Mouse (Mus musculus) embryonic facial prominence, embryonic 11.5 days (tissue): ENCODE data around the gene Ddx54. TPM values are rescaled to one million over a fixed set of nuclear protein-coding genes. Genes with fewer than 3 reads are reported as not detected.

Source experiments
- ATAC-seq: fragments of 200-750 bp; cut with Nextera tagmentation; replicated peaks from 2 replicates; pipeline ENCODE4 v1.8.0; 2017; ENCODE audit warnings: low read depth; ENCODE audit not compliant: insufficient number of reproducible peaks, low FRiP score, low TSS enrichment
- DNase-seq: peaks from one replicate; pipeline ENCODE4 v3.0.0-alpha.2; 2015; ENCODE audit warnings: low spot score
- H3K27ac ChIP-seq: fragments of 300-500 bp; sonication (generic); replicated peaks from 2 replicates; pipeline ENCODE4 v1.5.1; 2014; ENCODE audit warnings: mild to moderate bottlenecking, low read depth, low read length, control low read depth
- H3K27me3 ChIP-seq: fragments of 300-500 bp; sonication (generic); 2 replicates; pipeline ENCODE4 v1.6.1; 2014; ENCODE audit warnings: mild to moderate bottlenecking, low read length, moderate library complexity, mixed read lengths; ENCODE audit not compliant: control insufficient read depth, insufficient read depth
- H3K36me3 ChIP-seq: fragments of 300-500 bp; sonication (generic); replicated peaks from 2 replicates; pipeline ENCODE4 v1.6.1; 2014; ENCODE audit warnings: low read depth, mild to moderate bottlenecking, low read length, moderate library complexity, mixed read lengths; ENCODE audit not compliant: control insufficient read depth, insufficient read depth
- H3K4me1 ChIP-seq: fragments of 300-500 bp; sonication (generic); 2 replicates; pipeline ENCODE4 v1.6.1; 2014; ENCODE audit warnings: low read length, mixed read lengths; ENCODE audit not compliant: control insufficient read depth, insufficient read depth
- H3K4me2 ChIP-seq: fragments of 300-500 bp; sonication (generic); 2 replicates; pipeline ENCODE4 v1.6.1; 2014; ENCODE audit warnings: low read depth, mild to moderate bottlenecking, control low read depth, low read length, moderate library complexity
- H3K4me3 ChIP-seq: fragments of 300-500 bp; sonication (generic); 2 replicates; pipeline ENCODE4 v1.5.1; 2014; ENCODE audit warnings: low read depth, low read length, control low read depth
- H3K9ac ChIP-seq: fragments of 300-500 bp; sonication (generic); replicated peaks from 2 replicates; pipeline ENCODE4 v1.6.1; 2014; ENCODE audit warnings: mild to moderate bottlenecking, control low read depth, low read length
- H3K9me3 ChIP-seq: fragments of 300-500 bp; sonication (generic); replicated peaks from 2 replicates; pipeline ENCODE4 v1.6.1; 2016; ENCODE audit warnings: mild to moderate bottlenecking, low read length, inconsistent platforms, mixed read lengths; ENCODE audit not compliant: control insufficient read depth
- WGBS: fragments of 180-500 bp; shearing (Covaris S2); extraction: QIAGEN DNeasy Blood & Tissue Kit; methylation state at CpG from one replicate; pipeline ENCODE4 v1.1.7; 2014; 5-methylcytosine and 5-hydroxymethylcytosine counted together
- polyA plus RNA-seq: library from polyadenylated mRNA; unstranded; fragments of >200 nt; fragmentation: Nextera tagmentation; extraction: Ambion mirVana; gene quantifications from 2 replicates; pipeline ENCODE4 v1.2.1, GENCODE M21; 2014

Gene Ddx54
- polyA plus RNA-seq, 1 experiment from 2014 or later = 28.9 TPM

DNA sequence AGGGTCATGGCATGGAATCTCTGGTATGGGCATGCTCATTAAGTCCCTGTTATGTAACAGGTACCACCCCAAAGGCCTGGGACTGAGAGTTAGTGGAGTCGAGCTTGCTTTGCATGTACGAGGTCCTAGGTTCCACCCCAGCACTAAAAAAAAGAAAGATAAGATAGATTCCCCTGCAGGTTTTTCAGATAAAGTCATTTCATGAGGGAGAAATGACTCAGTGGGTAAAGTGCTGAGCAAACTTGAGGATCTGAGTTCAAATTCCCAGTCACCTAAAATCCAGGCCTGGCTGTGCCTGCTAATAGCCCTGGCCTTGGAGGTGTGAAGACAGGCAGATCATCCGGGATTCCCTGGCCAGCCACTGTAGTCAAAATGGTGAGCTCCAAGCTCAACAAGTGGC lies 59.3 kb downstream of the Ddx54 start:
- ATAC-seq (no peak), DNase-seq (no peak)
- Histone ChIP-seq H3K27ac (no peak overlapping the region), H3K4me3 (no peak overlapping the region), H3K4me2 (no peak overlapping the region), H3K27me3 (no peaks in the 10 kb centered on the region), H3K4me1 (no peaks in the 10 kb centered on the region; the same call in 1 of the 2 replicates), H3K36me3 (no peaks in the 10 kb centered on the region), H3K9me3 (no peaks in the 10 kb centered on the region), H3K9ac (no peak overlapping the region)
- 71% methylated on average over 3 of the region's 3 CpGs for WGBS

DNA sequence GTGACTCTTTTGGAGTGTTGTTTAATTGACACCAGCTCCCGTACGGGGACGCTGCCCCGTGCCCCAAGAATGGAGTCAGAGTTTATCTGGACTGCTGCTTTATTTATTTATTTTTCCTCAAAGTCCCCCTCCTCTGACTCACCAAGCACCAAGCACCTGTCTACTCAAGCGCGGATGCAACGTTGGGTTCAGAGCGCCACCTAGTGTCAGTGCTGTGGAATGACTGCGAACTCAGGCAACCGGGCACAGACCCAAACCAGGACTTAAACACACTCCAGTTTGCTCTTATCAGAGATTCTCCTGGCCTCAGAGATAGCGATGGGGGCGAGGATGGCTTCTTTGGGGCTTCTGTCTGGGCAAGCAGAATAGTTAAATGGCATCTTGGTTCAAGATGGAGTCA lies 61.1 kb downstream of the Ddx54 start:
- H3K4me1 ChIP-seq = no peaks in the 10 kb centered on the region; the same call in 1 of the 2 replicates
- no peak overlapping the region for H3K4me3 ChIP-seq
- no peak overlapping the region for H3K27ac ChIP-seq
- H3K9me3 ChIP-seq = no peaks in the 10 kb centered on the region
- no peaks in the 10 kb centered on the region for H3K27me3 ChIP-seq
- WGBS = 10% methylated on average over 12 of the region's 12 CpGs
- H3K4me2 ChIP-seq = no peak overlapping the region
- no peaks in the 10 kb centered on the region for H3K36me3 ChIP-seq
- ATAC-seq (no peak), DNase-seq (peak; percentile 69)
- no peak overlapping the region for H3K9ac ChIP-seq

DNA sequence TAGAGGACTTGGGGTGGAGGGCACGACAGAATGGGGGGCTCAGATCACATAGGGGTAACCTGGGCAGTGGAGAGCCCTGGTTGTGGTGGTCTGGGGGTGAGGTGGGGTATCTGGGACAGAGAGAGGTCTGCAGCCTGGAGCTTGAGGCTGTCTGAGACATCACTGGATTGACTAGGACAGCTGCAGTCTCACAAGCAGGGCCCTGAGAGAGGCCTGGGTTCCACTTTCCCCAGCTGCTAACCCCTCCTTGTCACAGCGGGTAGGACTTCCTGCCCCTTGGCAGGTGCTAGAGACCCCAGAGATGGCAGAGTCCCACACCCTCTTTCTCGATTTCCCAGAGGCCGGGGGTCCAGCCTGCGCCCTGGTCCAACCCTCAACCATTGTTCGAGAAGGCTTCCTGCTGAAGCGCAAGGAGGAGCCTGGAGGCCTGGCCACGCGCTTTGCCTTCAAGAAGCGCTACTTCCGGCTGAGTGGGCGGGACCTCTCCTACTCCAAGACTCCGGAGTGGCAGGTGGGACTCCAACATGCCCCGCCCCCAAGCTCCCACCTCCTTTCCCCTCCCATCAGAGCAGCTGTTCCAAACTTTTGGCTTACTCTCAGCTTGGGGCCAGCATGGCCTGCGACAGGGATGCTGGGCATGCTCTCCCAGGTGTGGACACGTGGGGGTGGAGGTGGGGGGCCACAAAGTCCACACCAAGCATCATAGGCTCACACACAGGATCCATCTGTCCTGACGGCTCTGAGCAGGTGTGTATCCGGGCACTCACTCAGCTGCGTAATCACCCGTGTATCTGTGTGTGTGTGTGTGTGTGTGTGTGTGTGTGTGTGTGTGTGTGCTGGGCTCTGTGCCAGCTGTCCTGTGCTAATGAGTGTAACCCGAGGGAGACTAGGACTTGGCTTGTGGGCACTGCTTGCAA lies 61.9 kb downstream of the Ddx54 start:
- Histone ChIP-seq H3K4me3 (no peak overlapping the region), H3K27ac (no peak overlapping the region), H3K27me3 (no peaks in the 10 kb centered on the region), H3K9me3 (no peaks in the 10 kb centered on the region), H3K4me2 (no peak overlapping the region), H3K36me3 (no peaks in the 10 kb centered on the region), H3K9ac (no peak overlapping the region; the same call in 1 of the 2 replicates), H3K4me1 (peaks cover under 1% of the 10 kb centered on the region)
- WGBS = 37% methylated on average over 21 of the region's 21 CpGs
- ATAC-seq (no peak), DNase-seq (peak; percentile 54)

DNA sequence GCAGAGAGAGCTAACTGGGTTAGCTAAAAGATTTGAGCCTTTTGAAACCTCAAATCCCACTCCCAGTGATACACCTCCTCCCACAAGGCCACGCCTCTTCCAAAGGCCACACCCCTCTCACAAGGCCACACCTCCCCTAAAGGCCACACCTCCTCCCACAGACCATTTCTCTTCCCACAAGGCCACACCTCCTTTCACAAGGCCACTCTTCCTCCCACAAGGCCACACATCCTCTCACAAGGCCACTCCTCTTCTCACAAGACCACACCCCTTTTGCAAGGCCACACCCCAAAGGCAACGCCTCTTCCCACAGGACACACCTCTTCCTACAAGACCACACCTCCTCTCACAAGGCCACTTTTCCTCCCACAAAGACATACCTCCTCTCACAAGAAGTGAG lies 65.0 kb downstream of the Ddx54 start:
- DNase-seq = no peak
- Histone ChIP-seq H3K4me2 (no peak overlapping the region), H3K27ac (no peak overlapping the region), H3K4me3 (no peak overlapping the region), H3K27me3 (peaks cover 6% of the 10 kb centered on the region), H3K9ac (no peak overlapping the region), H3K4me1 (peaks cover 2% of the 10 kb centered on the region), H3K9me3 (no peaks in the 10 kb centered on the region), H3K36me3 (no peaks in the 10 kb centered on the region)
- ATAC-seq = no peak
- 36% methylated on average over 2 of the region's 2 CpGs for WGBS

Other genes with a start within 250 kb of the Ddx54 start
- gene Lhx5, start 181.0 kb upstream of the Ddx54 start, polyA plus RNA-seq = 1.5 and 2.9 TPM in 2 replicates
- 3.6 and 4.9 TPM in 2 replicates for gene Sdsl, start 139.9 kb upstream of the Ddx54 start, polyA plus RNA-seq
- gene Sds, start 136.2 kb upstream of the Ddx54 start, polyA plus RNA-seq = not detected in 2 replicates
- gene Plbd2, start 109.1 kb upstream of the Ddx54 start, polyA plus RNA-seq = 20.9 and 25.3 TPM in 2 replicates
- 1.3 and 1.8 TPM in 2 replicates for gene Slc8b1, start 101.6 kb upstream of the Ddx54 start, polyA plus RNA-seq
- 9.6 and 11.2 TPM in 2 replicates for gene Tpcn1, start 24.1 kb upstream of the Ddx54 start, polyA plus RNA-seq
- 0.31 and 0.55 TPM in 2 replicates for gene Iqcd, start 23.7 kb upstream of the Ddx54 start, polyA plus RNA-seq
- 8.3 and 8.8 TPM in 2 replicates for gene Rita1, start 150 bp upstream of the Ddx54 start, polyA plus RNA-seq
- gene Cfap73, start 21.5 kb downstream of the Ddx54 start, polyA plus RNA-seq = not detected in 2 replicates
- gene Rasal1, start 36.1 kb downstream of the Ddx54 start, polyA plus RNA-seq = 0.34 TPM in 1 of 2 replicates, not detected in the other
- 3.3 TPM in 2 replicates for gene Dtx1, start 99.2 kb downstream of the Ddx54 start, polyA plus RNA-seq
- gene Oas2, start 137.1 kb downstream of the Ddx54 start, polyA plus RNA-seq = 0.17 and 0.43 TPM in 2 replicates
- not detected in 2 replicates for gene Oas3, start 164.9 kb downstream of the Ddx54 start, polyA plus RNA-seq
- gene Oas1e, start 182.8 kb downstream of the Ddx54 start, polyA plus RNA-seq = not detected in 2 replicates
- 0.24 and 0.27 TPM in 2 replicates for gene Oas1c, start 199.8 kb downstream of the Ddx54 start, polyA plus RNA-seq
- not detected in 2 replicates for gene Oas1f, start 234.6 kb downstream of the Ddx54 start, polyA plus RNA-seq
- gene Oas1h, start 248.7 kb downstream of the Ddx54 start, polyA plus RNA-seq = not detected in 2 replicates